Mouse (Mus musculus): ENCODE measurements around the gene Cbln4. TPM values are rescaled to one million over a fixed set of nuclear protein-coding genes. Genes with fewer than 3 reads are reported as not detected.

Cbln4 gene
- total RNA-seq (2023), result not detected

DNA sequence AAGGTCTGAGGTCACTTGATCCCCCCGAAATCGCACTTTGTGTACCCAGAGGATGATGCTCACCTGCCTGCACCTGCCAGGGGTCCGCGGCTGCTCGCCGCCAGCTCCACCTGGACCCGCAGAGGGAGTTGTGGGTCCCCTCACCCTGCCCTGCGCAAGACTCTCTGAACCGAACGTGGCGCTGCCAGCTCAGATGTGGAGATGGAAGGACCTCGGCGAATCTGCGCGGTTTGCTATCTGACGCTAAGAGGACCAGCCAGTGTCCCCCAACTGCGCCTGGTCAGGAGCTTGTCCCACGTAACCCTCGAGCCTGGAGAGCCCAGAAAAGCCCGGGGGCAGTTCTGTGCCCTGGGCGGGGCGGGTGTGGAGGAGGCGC is at the start of gene Cbln4:
Cbln4 (minus strand) TSS at position 232 of the 376 bp plus-strand sequence.

Other genes starting within 250 kb of the Cbln4 start
- not detected for gene Mc3r, start 205.0 kb upstream of the Cbln4 start, total RNA-seq (2023)

Data from CD8-positive naive resting alpha-beta T cell, adult 57 days (primary cell).